Mouse (Mus musculus): ENCODE results near the gene Lhfpl2.

DNA sequence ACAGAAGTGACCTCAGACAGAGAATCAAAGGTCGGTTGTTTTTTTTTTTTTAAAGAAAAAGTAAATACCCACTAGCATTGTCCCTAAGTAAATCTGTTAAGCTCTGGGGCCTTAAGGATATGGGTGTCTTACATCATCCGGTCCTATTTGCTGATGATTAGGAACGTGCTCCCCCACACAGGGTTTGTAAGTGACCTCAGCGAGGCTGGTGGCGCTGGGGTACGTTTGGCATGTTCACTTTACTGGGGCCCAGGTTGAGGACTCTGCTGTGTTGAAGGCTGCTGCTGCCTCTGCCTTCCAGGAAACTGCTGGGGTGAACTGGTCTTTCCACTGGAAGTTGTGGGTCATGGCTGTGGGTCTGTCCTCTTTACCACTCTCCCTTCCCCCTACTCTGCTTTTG is 106.9 kb downstream of the Lhfpl2 start:
- no peak for TF ChIP-seq USF1 (IDR thresholded peaks at IDR 0.05; ENCODE audit: low read depth)
- no peak for TF ChIP-seq E2F4 (IDR thresholded peaks at IDR 0.05; ENCODE audit: insufficient read depth)
- no peak for TF ChIP-seq MAX (IDR thresholded peaks at IDR 0.05; ENCODE audit: low read depth)
- TF ChIP-seq POLR2A (IDR thresholded peaks at IDR 0.05; ENCODE audit: insufficient read length, low read depth) = no peak
- TF ChIP-seq TCF3 (IDR thresholded peaks at IDR 0.05; ENCODE audit: insufficient read length, low read depth) = no peak
- TF ChIP-seq MYOD1 (IDR thresholded peaks at IDR 0.05; ENCODE audit: control insufficient read depth in 1 of 3, insufficient read length in 2 of 3, low read depth in 2 of 3) = no peak
- no peak for TF ChIP-seq POLR2AphosphoS2 (IDR thresholded peaks at IDR 0.05; ENCODE audit: insufficient read length, low read depth)
- no peak for TF ChIP-seq SRF (IDR thresholded peaks at IDR 0.05; ENCODE audit: control insufficient read depth, insufficient read length, low read depth)
- TF ChIP-seq MYOG (IDR thresholded peaks at IDR 0.05; ENCODE audit: control insufficient read depth in 1 of 3, insufficient read depth in 1 of 3, insufficient read length in 2 of 3, low read depth in 2 of 3) = no peak
